9 mouse cellular contexts compared by ENCODE assay signal in the genomic region with DNA sequence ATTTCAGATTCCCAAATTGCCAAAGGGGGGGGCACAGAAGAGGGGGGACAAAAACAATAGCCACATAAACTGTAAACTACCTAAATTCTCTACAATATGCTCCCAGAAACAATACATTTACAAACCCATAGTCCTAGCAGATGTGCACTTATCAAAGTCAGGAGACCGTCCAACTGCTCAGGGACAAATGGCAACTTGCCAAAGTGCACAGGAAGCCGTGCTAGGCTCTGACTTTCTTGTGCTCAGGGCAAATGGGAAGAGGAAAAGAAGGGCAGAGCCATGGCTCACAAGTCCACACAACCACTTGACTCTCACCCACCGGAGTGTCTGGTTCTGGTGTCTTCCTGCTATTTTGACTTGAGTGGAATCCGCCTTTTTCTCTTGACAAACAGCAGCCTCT. TPM values are rescaled to one million over a fixed set of nuclear protein-coding genes. Genes with fewer than 3 reads are reported as not detected.
A peak's percentile ranks its signal among the peaks of the same experiment; 100 is the strongest.
DNase-seq lines count a peak whose midpoint lies in the region; ATAC-seq and TF ChIP-seq lines count a peak whose summit lies in the region.
"Had no signal": no experiment of that assay in that cellular context is flagged by ENCODE, and none has a peak within 500 bp of the region (broad histone marks: within the 10 kb centered on the region; RNA-seq: fewer than 3 reads in every experiment).

No protein-coding gene starts in this region.

- WGBS in heart, embryonic 14.5 days: 12% methylated on average over 4 of the region's 4 CpGs
- 29% methylated on average over 4 of the region's 4 CpGs for WGBS in neural tube, embryonic 15.5 days

- H3K9me3 ChIP-seq in heart, embryonic 14.5 days (ENCODE audit: control insufficient read depth, low read length): no peaks in the 10 kb centered on the region
- H3K9me3 ChIP-seq in neural tube, embryonic 15.5 days (replicated peaks): no peaks in the 10 kb centered on the region

- DNase-seq in gastrocnemius, adult 2 months: peak; percentile 52
- no peak for DNase-seq in gastrocnemius, adult 8-10 months (ENCODE audit: low spot score in 2 of 2)
- DNase-seq in adrenal gland, postnatal 14 days: peak; percentile 81
- DNase-seq in kidney, postnatal 36 days: peak; percentile 71 to 72
- no peak for DNase-seq in testis, postnatal 10 days (ENCODE audit: low spot score)
- DNase-seq in layer of hippocampus, adult 11-12 months (ENCODE audit: low spot score): no peak

- peak overlapping the region; percentile 2; the same call in 1 of the 2 replicates for H3K9ac ChIP-seq in heart, embryonic 14.5 days (ENCODE audit: low read length)
- H3K9ac ChIP-seq in neural tube, embryonic 15.5 days (replicated peaks): no peak overlapping the region

- no peak overlapping the region for H3K4me2 ChIP-seq in heart, embryonic 14.5 days (ENCODE audit: low read length)
- H3K4me2 ChIP-seq in neural tube, embryonic 15.5 days: no peak overlapping the region

- H3K4me3 ChIP-seq in gastrocnemius, adult 2 months: no peak overlapping the region
- H3K4me3 ChIP-seq in heart, embryonic 14.5 days (ENCODE audit: control insufficient read depth in 1 of 2, insufficient read depth in 1 of 2, low read depth in 1 of 2, low read length in 2 of 2): no peak overlapping the region
- no peak overlapping the region for H3K4me3 ChIP-seq in neural tube, embryonic 15.5 days (replicated peaks)

- peak overlapping the region; percentile 88 for H3K27ac ChIP-seq in gastrocnemius, adult 2 months
- peak overlapping the region; percentile 91 to 94 for H3K27ac ChIP-seq in heart, embryonic 14.5 days (replicated peaks in 1 of 2; ENCODE audit: control insufficient read depth in 1 of 2, insufficient read depth in 1 of 2, low read depth in 2 of 2, low read length in 2 of 2)
- H3K27ac ChIP-seq in neural tube, embryonic 15.5 days (replicated peaks): peak overlapping the region; percentile 76

- H3K27me3 ChIP-seq in heart, embryonic 14.5 days (ENCODE audit: control insufficient read depth, insufficient read depth, low read length): no peaks in the 10 kb centered on the region
- no peaks in the 10 kb centered on the region for H3K27me3 ChIP-seq in neural tube, embryonic 15.5 days (replicated peaks)
- H3K27me3 ChIP-seq: Patski had no signal

- peak; percentile 36; the same call in 1 of the 2 replicates for ATAC-seq in heart, embryonic 14.5 days (ENCODE audit: insufficient number of reproducible peaks, insufficient read depth, low FRiP score, low read depth)
- ATAC-seq in neural tube, embryonic 15.5 days (ENCODE audit: low FRiP score): no peak
- ATAC-seq: Patski had no signal

- intact Hi-C loops in gastrocnemius, adult 2 months (cut with DNase I): no loop called here

- H3K4me1 ChIP-seq in heart, embryonic 14.5 days (ENCODE audit: control insufficient read depth in 2 of 2, insufficient read depth in 2 of 2, low read length in 2 of 2): peaks cover 50 to 80% of the 10 kb centered on the region in 2 experiments
- peaks cover 38% of the 10 kb centered on the region for H3K4me1 ChIP-seq in neural tube, embryonic 15.5 days

- TF ChIP-seq CTCF in gastrocnemius, adult 2 months (IDR thresholded peaks at IDR 0.05): no peak

- peaks cover 92% of the 10 kb centered on the region for H3K36me3 ChIP-seq in heart, embryonic 14.5 days (ENCODE audit: control insufficient read depth, insufficient read depth, low read length)
- peaks cover 30% of the 10 kb centered on the region for H3K36me3 ChIP-seq in neural tube, embryonic 15.5 days

RNA-seq across cellular contexts. Expression of gene Igf2r, which starts 43.6 kb away (rescaled TPM):
- total RNA-seq in gastrocnemius, adult 2 months (2021): 10 to 100 TPM; 36.9 to 46.7 TPM
- 10 to 100 TPM; 41.4 to 54.3 (median 46.9) TPM for total RNA-seq in gastrocnemius, adult 8-10 months (2022)
- 65.2 and 75.4 TPM in 2 replicates for total RNA-seq in adrenal gland, postnatal 14 days (2021)
- polyA plus RNA-seq in heart, embryonic 14.5 days (2014; fragmentation: Nextera tagmentation; extraction: Ambion mirVana): 196 and 201 TPM in 2 replicates
- 10.1 and 12.6 TPM in 2 replicates for polyA plus RNA-seq in neural tube, embryonic 15.5 days (2015; fragmentation: Nextera tagmentation; extraction: Ambion mirVana)

RNA-seq across cellular contexts. Expression of gene Slc22a1, which starts 50.2 kb away (rescaled TPM):
- total RNA-seq in gastrocnemius, adult 2 months (2021): under 1 TPM in 1 of 2 experiments, not detected in 1; 0.42 TPM
- under 1 TPM in 1 of 4 experiments, not detected in 3; 0.16 TPM for total RNA-seq in gastrocnemius, adult 8-10 months (2022)
- total RNA-seq in adrenal gland, postnatal 14 days (2021): 1.2 and 18.3 TPM in 2 replicates
- polyA plus RNA-seq in heart, embryonic 14.5 days (2014; fragmentation: Nextera tagmentation; extraction: Ambion mirVana): 28.7 and 42.4 TPM in 2 replicates
- not detected in 2 replicates for polyA plus RNA-seq in neural tube, embryonic 15.5 days (2015; fragmentation: Nextera tagmentation; extraction: Ambion mirVana)
- polyA plus RNA-seq: Patski had no signal

Comparison
In these comparisons a context has a peak if more than half of its experiments do, and no peak if none do; other contexts are left out.
1. DNase-seq: peak in gastrocnemius, adult 2 months (single experiment), adrenal gland, postnatal 14 days (single experiment) and kidney, postnatal 36 days (2 of 2); none in gastrocnemius, adult 8-10 months (0 of 2), testis, postnatal 10 days (single experiment) and layer of hippocampus, adult 11-12 months (single experiment).
2. Peak in every context shown above with its lines, with median percentiles within 50 percentile points of each other: H3K27ac ChIP-seq.